Mouse (Mus musculus) small intestine, adult 2 months (tissue): Measurements from ENCODE around the gene Dusp5. TPM values are rescaled to one million over a fixed set of nuclear protein-coding genes. Genes with fewer than 3 reads are reported as not detected.

Source experiments
- H3K27ac ChIP-seq: fragments of 200-500 bp; 2 replicates; pipeline ENCODE4 v1.5.1; 2012; ENCODE audit warnings: low read depth, low read length, control low read depth, inconsistent platforms; ENCODE audit not compliant: insufficient read depth
- H3K27me3 ChIP-seq: fragments of 200-500 bp; 2 replicates; pipeline ENCODE4 v1.6.1; 2012; ENCODE audit warnings: mild to moderate bottlenecking, moderate library complexity, low read length, inconsistent platforms; ENCODE audit not compliant: control insufficient read depth, insufficient read depth
- H3K36me3 ChIP-seq: fragments of 200-500 bp; 2 replicates; pipeline ENCODE4 v1.6.1; 2012; ENCODE audit warnings: mild to moderate bottlenecking, low read length, control low read depth, inconsistent platforms; ENCODE audit not compliant: control insufficient read depth, insufficient read depth
- H3K4me1 ChIP-seq: fragments of 200-500 bp; 2 replicates; pipeline ENCODE4 v1.6.1; 2012; ENCODE audit warnings: low read length, inconsistent platforms, mixed read lengths; ENCODE audit not compliant: control insufficient read depth, insufficient read depth, insufficient read length
- H3K4me3 ChIP-seq: fragments of 200-500 bp; 2 replicates; pipeline ENCODE4 v1.5.1; 2012; ENCODE audit warnings: low read depth, mild to moderate bottlenecking, control low read depth, inconsistent platforms, low read length, moderate library complexity
- CTCF ChIP-seq: fragments of 200-500 bp; IDR thresholded peaks from 2 replicates; pipeline ENCODE4 v1.5.1; 2012; ENCODE audit warnings: low read depth, mild to moderate bottlenecking, control low read depth, inconsistent platforms, low read length, moderate library complexity, mixed read lengths; ENCODE audit not compliant: insufficient replicate concordance, insufficient read length; ENCODE audit errors: extremely low read depth
- POLR2A ChIP-seq: fragments of 200-500 bp; IDR thresholded peaks from 2 replicates; pipeline ENCODE4 v1.6.1; 2012; ENCODE audit warnings: low read depth, mild to moderate bottlenecking, control low read depth, inconsistent platforms, low read length, moderate library complexity
- WGBS: fragments of 180-500 bp; shearing (Covaris S2); methylation state at CpG from one replicate; pipeline ENCODE4 v1.1.7; 2018; 5-methylcytosine and 5-hydroxymethylcytosine counted together
- polyA plus RNA-seq: library from polyadenylated mRNA; depleted of rRNA; stranded (reverse); fragments of >200 nt; gene quantifications from 2 replicates; pipeline ENCODE4 v1.2.3, GENCODE M21; 2012

Dusp5 gene
- polyA plus RNA-seq, 1 experiment = 28.5 TPM

DNA sequence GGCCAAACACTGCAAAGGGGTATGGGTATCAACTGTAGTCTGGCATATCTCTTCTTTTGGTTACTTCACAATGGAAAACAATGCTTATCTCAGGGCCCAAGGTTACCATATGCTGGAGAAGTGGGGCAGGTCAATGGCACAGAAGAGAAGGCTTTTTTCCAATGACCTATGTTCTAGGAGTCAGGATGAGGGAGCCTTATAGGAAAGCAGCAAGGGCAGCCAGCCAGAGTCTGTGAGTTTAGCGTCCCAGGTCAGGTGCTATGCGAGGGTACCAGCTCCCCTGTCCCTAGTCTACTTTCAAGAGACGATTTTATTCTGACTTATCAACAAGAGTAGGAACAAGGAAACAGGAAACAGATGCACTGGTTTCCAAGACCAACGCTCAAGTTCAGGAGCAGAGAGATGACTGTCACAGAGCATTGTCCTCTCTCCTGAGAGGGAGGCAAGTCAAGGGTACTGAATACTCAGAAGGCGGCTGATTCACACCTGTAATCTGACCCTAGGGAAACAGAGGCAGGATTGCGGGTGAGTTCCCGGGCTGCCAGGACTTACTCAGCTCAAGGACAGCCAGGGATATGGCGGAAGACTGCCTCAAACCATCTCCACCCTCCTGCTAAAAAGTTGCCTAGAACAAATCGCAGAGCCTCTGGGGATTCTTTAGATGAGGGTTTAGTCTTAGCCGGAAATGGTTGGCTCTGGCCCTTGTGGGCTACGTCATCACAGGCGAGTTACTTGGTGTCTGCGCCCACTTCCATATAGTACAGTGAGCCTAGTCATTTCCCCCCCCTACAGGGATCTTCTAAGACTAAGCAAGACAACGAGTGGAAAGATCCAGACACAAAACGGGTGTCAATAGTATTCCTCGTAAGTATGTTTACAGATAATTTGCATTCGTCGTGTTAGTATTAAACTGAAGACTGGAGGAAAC is 42.9 kb downstream of the Dusp5 start:
- no peak overlapping the region for H3K4me3 ChIP-seq
- H3K27ac ChIP-seq = no peak overlapping the region
- H3K36me3 ChIP-seq = no peaks in the 10 kb centered on the region
- TF ChIP-seq POLR2A (no peak), CTCF (no peak)
- WGBS = 67% methylated on average over 18 of the region's 18 CpGs
- peaks cover 7% of the 10 kb centered on the region; the same call in 1 of the 2 replicates for H3K4me1 ChIP-seq
- no peaks in the 10 kb centered on the region for H3K27me3 ChIP-seq

DNA sequence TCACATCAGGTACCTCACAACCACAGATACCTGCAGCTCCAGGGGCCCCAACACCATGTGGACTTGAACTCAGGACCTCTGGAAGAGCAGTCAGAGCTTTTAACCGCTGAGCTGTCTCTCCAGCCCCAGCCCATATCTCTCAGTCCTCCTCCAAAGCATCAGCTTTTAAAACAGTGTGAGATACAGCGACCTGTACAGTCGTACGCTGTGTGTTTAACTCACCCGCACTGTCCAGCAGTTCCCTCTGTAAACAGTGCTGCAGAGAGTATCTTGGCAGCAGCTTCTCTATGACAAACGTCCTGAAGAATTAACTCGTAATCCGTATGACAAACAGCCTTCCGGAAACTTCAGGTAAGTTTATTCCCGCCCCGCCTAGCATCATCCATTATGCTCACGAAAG is 43.7 kb downstream of the Dusp5 start:
- Histone ChIP-seq H3K27me3 (no peaks in the 10 kb centered on the region), H3K36me3 (no peaks in the 10 kb centered on the region), H3K4me1 (peaks cover 10% of the 10 kb centered on the region; the same call in 1 of the 2 replicates), H3K4me3 (no peak overlapping the region), H3K27ac (no peak overlapping the region)
- TF ChIP-seq POLR2A (no peak), CTCF (no peak)
- WGBS = 54% methylated on average over 12 of the region's 12 CpGs

DNA sequence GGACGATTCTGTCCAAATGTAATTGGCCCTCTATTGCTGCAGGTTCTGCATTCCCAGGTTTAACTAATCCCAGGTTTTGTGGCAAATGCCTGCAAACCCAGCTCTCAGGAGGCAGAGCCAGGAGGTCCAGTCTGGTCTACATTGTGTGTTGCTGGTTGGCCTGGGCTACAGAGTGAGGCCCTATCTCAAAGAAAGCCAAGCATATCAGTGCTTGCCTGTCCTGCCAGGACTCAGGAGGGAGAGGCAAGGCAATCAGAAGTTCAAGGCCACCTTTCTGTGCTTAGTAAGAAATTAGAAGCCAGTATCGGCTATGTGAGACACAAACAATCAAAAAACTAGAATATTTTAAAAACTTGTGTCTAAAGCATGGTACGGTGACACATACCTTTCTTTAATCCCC is 44.2 kb downstream of the Dusp5 start:
- WGBS = 81% methylated on average over 3 of the region's 3 CpGs
- no peak overlapping the region for H3K4me3 ChIP-seq

DNA sequence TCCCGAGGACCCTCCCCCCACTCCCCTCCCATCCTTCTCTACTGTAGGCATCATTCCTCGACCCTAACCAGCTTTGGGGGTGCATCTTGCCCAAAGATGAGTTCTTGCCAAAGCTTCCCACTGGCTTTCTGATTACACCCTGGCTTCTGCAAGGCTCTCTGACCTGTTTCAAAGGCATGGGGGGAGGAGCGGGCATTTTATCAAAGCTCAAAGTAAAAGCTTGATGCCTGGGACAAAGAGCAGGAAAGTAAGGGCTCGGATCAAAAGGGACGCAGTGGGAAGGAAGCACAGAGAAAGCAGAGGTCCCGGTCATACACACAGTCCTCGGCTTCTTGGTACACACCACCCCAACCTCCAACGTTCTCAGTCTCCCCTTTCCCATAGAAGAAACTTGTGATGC is 45.2 kb downstream of the Dusp5 start:
- Histone ChIP-seq H3K4me3 (no peak overlapping the region), H3K4me1 (peaks cover 13% of the 10 kb centered on the region; the same call in 1 of the 2 replicates), H3K36me3 (no peaks in the 10 kb centered on the region), H3K27ac (no peak overlapping the region), H3K27me3 (no peaks in the 10 kb centered on the region)
- TF ChIP-seq CTCF (no peak), POLR2A (no peak)
- WGBS = 50% methylated on average over 8 of the region's 8 CpGs

More for the DNA sequence above, 44.2 kb downstream of the Dusp5 start:
- no peaks in the 10 kb centered on the region for H3K27me3 ChIP-seq
- H3K27ac ChIP-seq = no peak overlapping the region
- no peak for TF ChIP-seq POLR2A
- H3K4me1 ChIP-seq = peaks cover 10% of the 10 kb centered on the region; the same call in 1 of the 2 replicates
- no peaks in the 10 kb centered on the region for H3K36me3 ChIP-seq

DNA sequence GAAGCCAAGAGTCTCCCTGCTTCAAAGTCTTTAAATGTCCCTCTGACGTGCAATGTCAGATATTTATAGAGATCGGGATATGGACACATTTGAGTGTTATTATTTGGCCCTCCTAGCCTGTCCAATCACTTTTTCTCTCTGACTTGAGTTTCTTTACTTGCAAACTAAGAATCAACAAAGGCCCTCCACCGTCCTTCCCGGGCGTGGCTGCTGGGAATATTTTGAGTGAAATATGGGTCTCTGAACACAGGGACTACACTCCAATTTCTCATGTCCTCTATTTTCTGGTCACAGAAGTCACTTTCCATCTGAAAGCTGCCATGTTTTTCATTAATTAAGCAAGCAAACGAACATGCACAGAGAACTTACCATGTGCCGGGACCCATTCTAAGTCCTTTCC is 45.6 kb downstream of the Dusp5 start:
- H3K27me3 ChIP-seq = no peaks in the 10 kb centered on the region
- 84% methylated on average over 7 of the region's 7 CpGs for WGBS
- no peak overlapping the region for H3K4me3 ChIP-seq
- peaks cover 13% of the 10 kb centered on the region; the same call in 1 of the 2 replicates for H3K4me1 ChIP-seq
- no peak overlapping the region for H3K27ac ChIP-seq
- TF ChIP-seq POLR2A = no peak
- no peak for TF ChIP-seq CTCF
- no peaks in the 10 kb centered on the region for H3K36me3 ChIP-seq

DNA sequence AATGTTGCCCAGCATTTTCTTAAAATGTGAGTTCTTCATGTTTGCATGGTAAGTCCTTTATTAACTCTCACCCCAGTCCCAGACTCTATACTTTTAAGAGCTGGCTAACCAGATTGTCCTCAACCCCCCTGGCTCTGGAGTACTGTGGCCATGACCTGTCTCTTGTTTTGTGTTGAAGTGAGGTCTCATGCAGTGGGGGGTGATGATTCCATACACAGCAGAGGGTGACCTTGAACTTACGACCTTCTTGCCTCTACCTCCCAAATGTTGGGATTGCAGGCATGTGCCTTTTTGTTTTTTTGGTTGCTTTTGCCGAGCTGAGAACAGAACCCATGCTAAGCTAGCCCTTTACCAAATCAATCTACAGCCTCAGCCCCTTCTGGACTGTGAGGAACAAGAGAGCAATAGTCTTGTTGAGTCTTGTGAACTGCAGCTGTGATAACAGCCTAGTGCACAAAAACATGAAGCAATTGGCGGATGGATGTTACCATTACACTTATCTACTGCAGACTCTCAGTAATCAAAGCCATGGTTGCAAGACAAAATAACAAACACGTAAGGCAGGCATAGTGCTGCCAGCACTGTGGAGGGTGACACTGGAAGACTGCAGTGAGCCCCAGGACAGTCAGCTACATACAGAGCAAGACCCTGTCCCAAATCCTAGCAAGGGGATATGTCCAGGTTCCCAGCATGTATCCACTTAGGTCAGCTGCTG is 46.5 kb downstream of the Dusp5 start:
- peaks cover 13% of the 10 kb centered on the region; the same call in 1 of the 2 replicates for H3K4me1 ChIP-seq
- TF ChIP-seq POLR2A (no peak), CTCF (no peak)
- no peaks in the 10 kb centered on the region for H3K27me3 ChIP-seq
- no peaks in the 10 kb centered on the region for H3K36me3 ChIP-seq
- WGBS = 64% methylated on average over 4 of the region's 4 CpGs
- H3K4me3 ChIP-seq = no peak overlapping the region
- no peak overlapping the region; the same call in 1 of the 2 replicates for H3K27ac ChIP-seq

DNA sequence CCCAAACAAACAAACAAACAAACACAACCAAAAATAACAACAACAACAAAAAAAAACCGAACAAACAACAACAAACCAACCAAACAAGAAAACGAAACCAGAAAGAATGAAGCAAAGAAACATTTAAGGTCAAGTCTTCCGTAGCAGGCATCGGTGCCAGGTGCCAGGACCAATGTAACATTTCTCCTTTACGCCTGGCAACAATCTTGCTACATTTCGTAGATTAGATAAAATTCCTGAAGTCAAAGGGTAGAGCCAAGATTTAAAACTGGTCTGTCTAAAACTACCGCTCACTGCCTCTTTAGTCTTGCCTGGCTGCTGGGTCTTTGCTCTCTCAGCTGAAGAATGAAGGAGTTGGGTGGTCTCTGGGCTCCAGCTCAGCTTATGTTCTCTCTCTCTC is 47.2 kb downstream of the Dusp5 start:
- Histone ChIP-seq H3K4me1 (peaks cover 13% of the 10 kb centered on the region; the same call in 1 of the 2 replicates), H3K27me3 (no peaks in the 10 kb centered on the region), H3K27ac (no peak overlapping the region; the same call in 1 of the 2 replicates), H3K36me3 (no peaks in the 10 kb centered on the region), H3K4me3 (no peak overlapping the region)
- TF ChIP-seq CTCF (no peak), POLR2A (no peak)
- WGBS = 29% methylated on average over 7 of the region's 7 CpGs
